Mouse (Mus musculus) neutrophil, adult 83 days (primary cell): ENCODE measurements around the gene Olfr1153. TPM values are rescaled to one million over a fixed set of nuclear protein-coding genes. Genes with fewer than 3 reads are reported as not detected.

Experiments used
- total RNA-seq, 2 experiments: library from RNA; stranded (reverse); gene quantifications; one replicate each; pipeline ENCODE4 v1.2.4; 2023

Olfr1153 gene
- total RNA-seq = not detected

DNA sequence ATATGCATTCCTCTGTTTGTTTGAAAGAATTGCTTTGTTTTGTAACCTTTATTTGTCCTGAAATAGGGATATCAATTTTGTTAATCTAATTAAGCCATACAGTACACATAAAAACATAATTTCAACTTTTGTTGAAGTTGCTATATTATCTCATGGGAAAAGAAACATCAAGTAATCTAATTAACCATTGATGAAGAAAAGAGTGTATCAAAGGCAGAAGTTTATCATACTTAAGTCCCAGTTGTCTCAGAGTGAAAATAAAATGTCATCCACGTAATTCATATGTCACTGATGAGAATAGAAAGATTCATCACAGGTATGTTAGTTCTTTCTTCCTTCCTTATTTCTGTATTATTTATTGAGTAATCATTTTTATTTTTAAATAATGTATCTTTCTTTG is at the start of gene Olfr1153:
Gene Olfr1153 (plus strand): TSS at position 301 of the 400 bp plus-strand sequence.

DNA sequence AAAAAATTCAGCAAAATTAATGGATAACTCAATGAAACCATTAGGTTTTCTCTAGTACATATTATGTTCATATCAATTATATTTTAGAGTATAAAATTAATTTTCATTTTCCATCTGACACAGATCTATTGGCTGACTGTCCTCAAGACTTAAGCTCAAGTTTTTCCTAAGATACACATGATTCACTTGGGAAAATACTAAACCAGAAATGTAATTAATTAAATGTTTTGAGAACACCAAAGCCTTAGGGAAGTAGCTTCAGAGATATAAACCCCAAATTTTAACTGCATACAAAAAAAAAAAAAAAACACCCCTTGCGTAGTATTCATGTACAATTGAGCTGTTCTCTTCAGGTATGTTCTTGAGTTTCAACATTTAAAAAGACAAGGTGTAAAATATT is 39.2 kb upstream of the Olfr1153 start, which contains the start of gene Olfr1151:
Gene Olfr1151 (plus strand): TSS at position 301 of the 400 bp plus-strand sequence.

DNA sequence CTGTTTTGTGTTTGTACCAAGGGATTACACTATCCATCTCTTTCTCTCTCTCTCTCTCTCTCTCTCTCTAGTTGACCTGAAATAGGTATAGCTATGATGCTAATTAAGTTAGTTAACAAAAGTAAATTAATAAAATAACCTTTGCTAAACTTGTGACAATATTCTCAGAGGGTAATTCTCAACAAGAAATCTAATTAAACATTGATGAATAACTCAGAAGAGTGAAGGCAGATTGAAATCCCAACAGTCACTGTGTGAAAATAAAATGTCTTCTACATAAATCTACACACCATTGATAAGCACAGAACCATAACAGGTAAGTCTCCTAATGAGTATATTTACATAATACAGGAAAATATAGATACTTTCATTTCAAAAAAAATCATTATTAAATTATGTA is 28.6 kb upstream of the Olfr1153 start, which contains the start of gene Olfr1152:
Gene Olfr1152 (plus strand): TSS at position 301 of the 400 bp plus-strand sequence.

DNA sequence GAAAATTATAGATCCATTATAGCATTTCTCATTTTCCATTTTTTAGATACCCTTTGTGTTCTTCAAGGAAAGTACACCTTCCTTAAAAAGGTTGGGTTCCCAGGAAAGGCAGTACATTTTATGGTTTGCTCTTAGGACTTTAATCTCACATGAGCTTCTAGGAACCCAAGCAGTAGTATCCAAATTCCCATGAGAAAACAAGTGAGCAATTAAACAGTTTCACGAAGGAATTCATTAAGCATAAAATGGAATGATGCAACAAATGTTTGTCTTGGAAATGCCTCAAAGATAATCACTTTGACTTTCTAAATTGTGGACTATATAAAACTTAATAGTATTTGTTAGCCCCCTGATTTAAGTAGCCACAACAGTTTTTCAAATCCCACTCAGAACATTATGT is 10.3 kb downstream of the Olfr1153 start, which contains the start of gene Olfr1154:
Gene Olfr1154 (minus strand): TSS at position 101 of the 400 bp plus-strand sequence.

DNA sequence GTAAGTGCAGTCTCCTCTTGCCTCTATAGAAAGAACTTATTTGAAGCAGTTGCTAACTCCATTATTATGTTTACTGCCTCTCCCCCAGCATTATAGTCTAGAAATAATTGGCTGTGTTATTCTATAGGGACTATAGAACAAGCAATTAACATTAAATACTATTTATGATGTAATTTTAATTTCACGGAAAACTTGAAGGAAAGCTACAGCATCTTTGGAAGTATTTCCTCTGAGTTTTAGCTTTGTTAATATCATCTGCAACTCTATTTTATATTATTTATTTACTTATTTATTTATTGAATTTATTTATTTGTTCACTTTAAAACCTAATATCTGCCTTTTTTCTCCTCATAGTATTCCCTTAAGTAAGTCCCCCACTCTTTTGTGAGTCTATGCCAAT is 50.3 kb downstream of the Olfr1153 start, which contains the start of gene Olfr1155:
Gene Olfr1155 (minus strand): TSS at position 101 of the 400 bp plus-strand sequence.

Other genes starting within 250 kb of the Olfr1153 start
- not detected for gene Olfr1133, start 247.6 kb upstream of the Olfr1153 start, total RNA-seq
- not detected for gene Olfr1134, start 236.5 kb upstream of the Olfr1153 start, total RNA-seq
- gene Olfr1135, start 221.3 kb upstream of the Olfr1153 start, total RNA-seq = not detected
- gene Olfr1136, start 201.0 kb upstream of the Olfr1153 start, total RNA-seq = not detected
- gene Olfr1137, start 181.8 kb upstream of the Olfr1153 start, total RNA-seq = not detected
- gene Olfr1138, start 155.0 kb upstream of the Olfr1153 start, total RNA-seq = not detected
- gene Olfr1140, start 151.2 kb upstream of the Olfr1153 start, total RNA-seq = not detected
- gene Olfr1141, start 141.0 kb upstream of the Olfr1153 start, total RNA-seq = not detected
- not detected for gene Olfr152, start 115.5 kb upstream of the Olfr1153 start, total RNA-seq
- gene Olfr1143, start 94.4 kb upstream of the Olfr1153 start, total RNA-seq = not detected
- not detected for gene Olfr1145, start 85.1 kb upstream of the Olfr1153 start, total RNA-seq
- not detected for gene Olfr1148, start 64.4 kb upstream of the Olfr1153 start, total RNA-seq
- gene Olfr1150-ps1, start 51.0 kb upstream of the Olfr1153 start, total RNA-seq = not detected
- not detected for gene Olfr1151, start 39.1 kb upstream of the Olfr1153 start, total RNA-seq
- gene Olfr1152, start 28.5 kb upstream of the Olfr1153 start, total RNA-seq = not detected
- not detected for gene Olfr1154, start 10.2 kb downstream of the Olfr1153 start, total RNA-seq
- not detected for gene Olfr1155, start 50.2 kb downstream of the Olfr1153 start, total RNA-seq
- not detected for gene Olfr1156, start 58.1 kb downstream of the Olfr1153 start, total RNA-seq
- gene Olfr1157, start 73.3 kb downstream of the Olfr1153 start, total RNA-seq = not detected
- not detected for gene Olfr74, start 79.7 kb downstream of the Olfr1153 start, total RNA-seq
- not detected for gene Olfr1158, start 95.2 kb downstream of the Olfr1153 start, total RNA-seq
- not detected for gene Olfr1160, start 113.3 kb downstream of the Olfr1153 start, total RNA-seq
- gene Olfr1161, start 127.8 kb downstream of the Olfr1153 start, total RNA-seq = not detected
- not detected for gene Olfr73, start 142.7 kb downstream of the Olfr1153 start, total RNA-seq
- not detected for gene Olfr1162, start 156.2 kb downstream of the Olfr1153 start, total RNA-seq
- gene Olfr1163, start 176.9 kb downstream of the Olfr1153 start, total RNA-seq = not detected
- gene Olfr1164, start 199.0 kb downstream of the Olfr1153 start, total RNA-seq = not detected
- gene Olfr1166, start 233.3 kb downstream of the Olfr1153 start, total RNA-seq = not detected